Mouse (Mus musculus): Measurements from ENCODE around the gene Pgc. TPM values are rescaled to one million over a fixed set of nuclear protein-coding genes. Genes with fewer than 3 reads are reported as not detected.
A peak's percentile ranks its signal among the peaks of the same experiment; 100 is the strongest.

Pgc gene
- polyA plus RNA-seq, 1 experiment from 2014 or later, result not detected

GRCm38 (mm10) chr17:47740186-47740585 is 13.5 kb downstream of the Pgc start:
- H3K9ac ChIP-seq, result no peak overlapping the region
- H3K36me3 ChIP-seq, result 0 out of 2 replicates have a peak, but pooled peaks cover 6% of the 10 kb centered on the region
- no peak overlapping the region for H3K4me3 ChIP-seq
- 78% methylated on average over 2 of the region's 2 CpGs for whole genome bisulfite sequencing (ENCODE audit: insufficient replicate concordance)
- no peak overlapping the region for H3K4me2 ChIP-seq
- no peak for ATAC-seq
- peaks cover 47% of the 10 kb centered on the region for H3K4me1 ChIP-seq
- H3K27ac ChIP-seq, result no peak overlapping the region
- peaks cover 28% of the 10 kb centered on the region for H3K27me3 ChIP-seq (replicated peaks)
- H3K9me3 ChIP-seq (replicated peaks), result peaks cover 4% of the 10 kb centered on the region; the same call in 1 of the 2 replicates

- 0 out of 2 replicates have a peak overlapping the region, but pooled peaks have one; percentile 8 for H3K9ac ChIP-seq
- peak; percentile 82 for ATAC-seq
- peaks cover 17% of the 10 kb centered on the region for H3K27me3 ChIP-seq (replicated peaks)
- peak overlapping the region; percentile 4; the same call in 1 of the 2 replicates for H3K4me3 ChIP-seq
- peaks cover 35% of the 10 kb centered on the region for H3K4me1 ChIP-seq
- peak overlapping the region; percentile 46; the same call in 1 of the 2 replicates for H3K27ac ChIP-seq
- H3K9me3 ChIP-seq (replicated peaks), result peaks cover 4% of the 10 kb centered on the region; the same call in 1 of the 2 replicates
- 7% methylated on average over 16 of the region's 16 CpGs for WGBS (ENCODE audit: insufficient replicate concordance)
- H3K4me2 ChIP-seq, result peak overlapping the region; percentile 53
- H3K36me3 ChIP-seq, result 0 out of 2 replicates have a peak, but pooled peaks cover 6% of the 10 kb centered on the region
Observed at GRCm38 (mm10) chr17:47742991-47743734, 16.5 kb downstream of the Pgc start.

GRCm38 (mm10) chr17:47744086-47744485 is 17.4 kb downstream of the Pgc start:
- Histone ChIP-seq H3K27ac (no peak overlapping the region), H3K27me3 (replicated peaks) (peaks cover 7% of the 10 kb centered on the region), H3K9me3 (replicated peaks) (peaks cover 4% of the 10 kb centered on the region; the same call in 1 of the 2 replicates), H3K36me3 (0 out of 2 replicates have a peak, but pooled peaks cover 6% of the 10 kb centered on the region), H3K4me2 (no peak overlapping the region), H3K4me1 (peaks cover 34% of the 10 kb centered on the region), H3K9ac (no peak overlapping the region), H3K4me3 (no peak overlapping the region)
- WGBS (ENCODE audit: insufficient replicate concordance), result 77% methylated on average over 14 of the region's 14 CpGs
- no peak for ATAC-seq

- Histone ChIP-seq H3K36me3 (0 out of 2 replicates have a peak, but pooled peaks cover 6% of the 10 kb centered on the region), H3K27ac (no peak overlapping the region), H3K9ac (no peak overlapping the region), H3K9me3 (replicated peaks) (peaks cover 4% of the 10 kb centered on the region; the same call in 1 of the 2 replicates), H3K27me3 (replicated peaks) (no peaks in the 10 kb centered on the region), H3K4me1 (peaks cover 34% of the 10 kb centered on the region), H3K4me3 (no peak overlapping the region), H3K4me2 (no peak overlapping the region)
- no peak for ATAC-seq
- 76% methylated on average over 10 of the region's 10 CpGs for WGBS (ENCODE audit: insufficient replicate concordance)
Observed at GRCm38 (mm10) chr17:47744746-47745368, 18.2 kb downstream of the Pgc start.

- no peak for ATAC-seq
- 64% methylated on average over 14 of the region's 14 CpGs for WGBS (ENCODE audit: insufficient replicate concordance)
- H3K27ac ChIP-seq, result peak overlapping the region; percentile 57
- no peak overlapping the region for H3K9ac ChIP-seq
- peaks cover 48% of the 10 kb centered on the region for H3K4me1 ChIP-seq
- peaks cover 13% of the 10 kb centered on the region for H3K36me3 ChIP-seq
- H3K4me3 ChIP-seq, result no peak overlapping the region
- H3K4me2 ChIP-seq, result no peak overlapping the region
- peaks cover 9% of the 10 kb centered on the region; the same call in 1 of the 2 replicates for H3K9me3 ChIP-seq (replicated peaks)
- H3K27me3 ChIP-seq (replicated peaks), result no peaks in the 10 kb centered on the region
Observed at GRCm38 (mm10) chr17:47748791-47749553, 22.3 kb downstream of the Pgc start.

- 38% methylated on average over 3 of the region's 3 CpGs for WGBS (ENCODE audit: insufficient replicate concordance)
- H3K9ac ChIP-seq, result no peak overlapping the region
- no peaks in the 10 kb centered on the region for H3K27me3 ChIP-seq (replicated peaks)
- H3K36me3 ChIP-seq, result peaks cover 12% of the 10 kb centered on the region
- peaks cover 51% of the 10 kb centered on the region for H3K4me1 ChIP-seq
- no peak overlapping the region for H3K4me3 ChIP-seq
- peak overlapping the region; percentile 57 for H3K27ac ChIP-seq
- peaks cover 9% of the 10 kb centered on the region; the same call in 1 of the 2 replicates for H3K9me3 ChIP-seq (replicated peaks)
- H3K4me2 ChIP-seq, result no peak overlapping the region
- peak; percentile 77 for ATAC-seq
Observed at GRCm38 (mm10) chr17:47749626-47750025, 23.0 kb downstream of the Pgc start.

GRCm38 (mm10) chr17:47750101-47750500 is 23.5 kb downstream of the Pgc start:
- Histone ChIP-seq H3K27ac (no peak overlapping the region; the same call in 1 of the 2 replicates), H3K9me3 (replicated peaks) (0 out of 2 replicates have a peak, but pooled peaks cover 5% of the 10 kb centered on the region), H3K9ac (no peak overlapping the region), H3K36me3 (peaks cover 7% of the 10 kb centered on the region), H3K27me3 (replicated peaks) (no peaks in the 10 kb centered on the region), H3K4me3 (no peak overlapping the region), H3K4me2 (no peak overlapping the region), H3K4me1 (peaks cover 55% of the 10 kb centered on the region)
- ATAC-seq, result no peak
- 64% methylated on average over 6 of the region's 6 CpGs for WGBS (ENCODE audit: insufficient replicate concordance)

GRCm38 (mm10) chr17:47751811-47752210 is 25.2 kb downstream of the Pgc start:
- no peak overlapping the region for H3K4me3 ChIP-seq
- WGBS (ENCODE audit: insufficient replicate concordance), result 71% methylated on average over 5 of the region's 5 CpGs
- ATAC-seq, result no peak
- H3K36me3 ChIP-seq, result peaks cover 7% of the 10 kb centered on the region
- H3K9me3 ChIP-seq (replicated peaks), result 0 out of 2 replicates have a peak, but pooled peaks cover 5% of the 10 kb centered on the region
- peaks cover 70% of the 10 kb centered on the region for H3K4me1 ChIP-seq
- no peak overlapping the region for H3K9ac ChIP-seq
- no peak overlapping the region for H3K4me2 ChIP-seq
- no peaks in the 10 kb centered on the region for H3K27me3 ChIP-seq (replicated peaks)
- H3K27ac ChIP-seq, result no peak overlapping the region

GRCm38 (mm10) chr17:47753130-47753775 is 26.6 kb downstream of the Pgc start:
- Histone ChIP-seq H3K4me2 (peak overlapping the region; percentile 56), H3K4me3 (no peak overlapping the region), H3K4me1 (peaks cover 75% of the 10 kb centered on the region), H3K27ac (peak overlapping the region; percentile 76), H3K27me3 (replicated peaks) (no peaks in the 10 kb centered on the region), H3K36me3 (peaks cover 7% of the 10 kb centered on the region), H3K9ac (peak overlapping the region; percentile 55), H3K9me3 (replicated peaks) (0 out of 2 replicates have a peak, but pooled peaks cover 5% of the 10 kb centered on the region)
- ATAC-seq, result peak; percentile 73
- 22% methylated on average over 8 of the region's 8 CpGs for WGBS (ENCODE audit: insufficient replicate concordance)

GRCm38 (mm10) chr17:47754246-47754645 is 27.6 kb downstream of the Pgc start:
- H3K4me1 ChIP-seq, result peaks cover 65% of the 10 kb centered on the region
- H3K4me2 ChIP-seq, result peak overlapping the region; percentile 56
- WGBS (ENCODE audit: insufficient replicate concordance), result 32% methylated on average over 12 of the region's 13 CpGs
- ATAC-seq, result peak; percentile 31; the same call in 1 of the 2 replicates
- H3K27me3 ChIP-seq (replicated peaks), result no peaks in the 10 kb centered on the region
- H3K9me3 ChIP-seq (replicated peaks), result 0 out of 2 replicates have a peak, but pooled peaks cover 5% of the 10 kb centered on the region
- H3K4me3 ChIP-seq, result no peak overlapping the region
- peaks cover 7% of the 10 kb centered on the region for H3K36me3 ChIP-seq
- H3K27ac ChIP-seq, result peak overlapping the region; percentile 76
- H3K9ac ChIP-seq, result peak overlapping the region; percentile 1; the same call in 1 of the 2 replicates

GRCm38 (mm10) chr17:47756366-47756765 is 29.7 kb downstream of the Pgc start:
- no peak overlapping the region for H3K27ac ChIP-seq
- no peak for ATAC-seq
- H3K4me3 ChIP-seq, result no peak overlapping the region
- H3K9me3 ChIP-seq (replicated peaks), result 0 out of 2 replicates have a peak, but pooled peaks cover 5% of the 10 kb centered on the region
- 60% methylated on average over 6 of the region's 6 CpGs for WGBS (ENCODE audit: insufficient replicate concordance)
- no peak overlapping the region for H3K4me2 ChIP-seq
- peaks cover 6% of the 10 kb centered on the region for H3K36me3 ChIP-seq
- peaks cover 64% of the 10 kb centered on the region for H3K4me1 ChIP-seq
- H3K27me3 ChIP-seq (replicated peaks), result no peaks in the 10 kb centered on the region
- H3K9ac ChIP-seq, result no peak overlapping the region
